Mouse (Mus musculus) kidney, postnatal 25 days (tissue): ENCODE measurements around the gene Hist1h3c.
"Not testable (repeated sequence)": the region's sequence is repeated elsewhere in the genome, so short reads cannot be mapped to it uniquely, and the experiment has no call there.

Source experiments
- DNase-seq, 2 experiments: peaks; one replicate each; pipeline ENCODE4 v3.0.0; 2021; ENCODE audit warnings: mixed read lengths in 2 of 2

Hist1h3c gene

GRCm38 (mm10) chr13:23739069-23739921 is 6.1 kb downstream of the Hist1h3c start:
- peak; percentile 96 to 98 for DNase-seq

GRCm38 (mm10) chr13:23738677-23739068 is 6.7 kb downstream of the Hist1h3c start, which contains the start of gene Hist1h1c:
Hist1h1c (plus strand) TSS chr13:23738808.
- peak; percentile 87 to 95 for DNase-seq

- DNase-seq: peak in 1 of 2 experiments; percentile 25
These were observed 7.4 kb downstream of the Hist1h3c start for GRCm38 (mm10) chr13:23738041-23738440.

GRCm38 (mm10) chr13:23737091-23737490 is 8.3 kb downstream of the Hist1h3c start:
- DNase-seq: no peak

- DNase-seq: peak in 1 of 2 experiments; percentile 51
These were observed 13.1 kb downstream of the Hist1h3c start for GRCm38 (mm10) chr13:23732156-23732804.

GRCm38 (mm10) chr13:23730479-23730878 is 14.9 kb downstream of the Hist1h3c start:
- peak; percentile 65 to 84 for DNase-seq

- no peak for DNase-seq
These were observed 15.7 kb downstream of the Hist1h3c start for GRCm38 (mm10) chr13:23729706-23730105.

GRCm38 (mm10) chr13:23729192-23729525 is 16.2 kb downstream of the Hist1h3c start:
- no peak for DNase-seq

- DNase-seq: no peak
These were observed 16.8 kb downstream of the Hist1h3c start for GRCm38 (mm10) chr13:23728472-23729191.

- DNase-seq: no peak
These were observed 20.2 kb downstream of the Hist1h3c start for GRCm38 (mm10) chr13:23725213-23725612.

GRCm38 (mm10) chr13:23724239-23724638 is 21.2 kb downstream of the Hist1h3c start:
- no peak for DNase-seq

- not testable (repeated sequence) for DNase-seq
These were observed 27.7 kb downstream of the Hist1h3c start for GRCm38 (mm10) chr13:23717593-23718245.

GRCm38 (mm10) chr13:23717176-23717575 is 28.2 kb downstream of the Hist1h3c start:
- DNase-seq: no peak

- no peak for DNase-seq
These were observed 28.9 kb downstream of the Hist1h3c start for GRCm38 (mm10) chr13:23716261-23717042.

- DNase-seq: peak; percentile 60 to 78
These were observed 34.9 kb downstream of the Hist1h3c start, which contains the start of gene Hfe for GRCm38 (mm10) chr13:23710374-23711089. Hfe (minus strand) TSS chr13:23710854.

GRCm38 (mm10) chr13:23709714-23710373 is 35.6 kb downstream of the Hist1h3c start:
- DNase-seq: peak in 1 of 2 experiments; percentile 10

GRCm38 (mm10) chr13:23708654-23709053 is 36.7 kb downstream of the Hist1h3c start:
- peak in 1 of 2 experiments; percentile 34 for DNase-seq

- no peak for DNase-seq
These were observed 37.4 kb downstream of the Hist1h3c start for GRCm38 (mm10) chr13:23708041-23708440.

- no peak for DNase-seq
These were observed 38.6 kb downstream of the Hist1h3c start for GRCm38 (mm10) chr13:23706771-23707170.

- no peak for DNase-seq
These were observed 39.5 kb downstream of the Hist1h3c start for GRCm38 (mm10) chr13:23705751-23706356.
